Mouse (Mus musculus) kidney, postnatal 10 days (tissue): ENCODE results near the gene Clint1.

Source experiments
- DNase-seq: peaks from one replicate; pipeline ENCODE4 v3.0.0; 2021; ENCODE audit warnings: mixed read lengths

The Clint1 gene

DNA sequence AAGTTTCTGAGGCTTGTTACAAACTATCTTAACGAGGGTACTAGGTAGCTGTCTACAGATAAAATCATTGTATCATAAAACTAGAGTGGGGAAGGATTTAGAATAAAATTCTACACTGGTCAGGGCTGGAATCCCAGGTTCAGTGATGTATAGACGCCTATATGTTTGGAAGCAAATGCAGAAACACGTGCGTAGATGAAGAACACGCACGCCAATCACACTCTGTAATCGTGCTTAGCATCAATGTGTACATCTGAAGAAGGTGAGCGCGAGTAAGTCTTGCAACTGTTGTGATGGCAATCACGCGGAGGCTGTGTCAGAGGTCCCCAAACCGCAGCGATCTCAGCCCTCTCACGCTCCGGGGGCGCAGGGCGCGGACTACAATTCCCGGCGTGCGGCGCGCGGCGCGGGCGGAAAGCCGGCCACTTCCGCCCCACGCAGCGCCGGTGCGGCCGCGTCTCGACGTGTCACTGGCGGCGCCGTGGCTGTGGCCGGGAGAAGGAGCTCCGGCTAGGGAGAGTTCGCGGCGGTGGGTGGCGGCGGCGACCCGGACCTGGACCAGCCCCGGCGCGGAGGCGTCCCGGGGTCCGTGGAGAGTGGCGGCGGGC, at the start of gene Clint1:
TSS of gene Clint1 (plus strand) at position 536 of the 608 bp plus-strand sequence.
- peak; percentile 92 for DNase-seq

DNA sequence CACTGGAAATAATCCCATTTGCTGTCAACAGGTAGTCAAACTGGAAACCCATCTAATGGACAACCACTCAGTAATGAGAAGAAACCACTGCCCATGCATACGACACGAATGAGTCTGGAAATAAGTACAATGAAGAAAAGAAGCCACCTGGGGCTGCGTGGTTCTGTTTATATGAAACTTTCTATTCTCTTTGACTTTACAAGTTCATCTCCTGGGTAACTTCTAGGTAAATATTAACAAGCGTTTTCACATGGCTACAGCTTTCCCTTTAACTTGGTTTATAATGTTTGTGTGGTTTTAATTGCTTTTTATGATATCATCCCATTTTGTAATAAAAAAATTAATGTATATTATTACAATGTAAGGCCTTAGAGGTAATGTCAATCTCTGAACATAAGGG, 47.8 kb upstream of the Clint1 start:
- no peak for DNase-seq

DNA sequence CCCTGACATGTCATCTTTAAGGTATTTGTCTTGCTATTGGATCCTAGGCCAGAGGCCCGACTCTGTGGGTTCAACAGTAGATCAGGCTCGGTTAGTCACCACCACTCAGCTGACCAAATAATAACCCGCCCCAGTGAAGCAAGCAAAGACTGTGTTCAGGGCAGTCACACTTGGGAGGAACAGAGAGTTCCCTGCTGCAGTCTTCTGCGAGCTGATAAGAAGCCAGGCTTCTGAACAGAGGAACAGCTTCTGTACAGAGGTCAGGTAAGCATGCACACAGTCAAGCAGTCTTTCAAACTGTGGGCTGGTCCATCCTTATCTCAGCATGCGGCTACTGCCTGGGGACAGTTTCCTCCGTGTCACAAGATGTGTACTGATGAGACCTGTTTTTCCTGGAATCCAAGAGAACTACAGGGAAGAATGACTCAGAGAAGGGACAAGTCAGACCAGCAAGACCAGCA, 46.5 kb upstream of the Clint1 start:
- DNase-seq, result no peak

DNA sequence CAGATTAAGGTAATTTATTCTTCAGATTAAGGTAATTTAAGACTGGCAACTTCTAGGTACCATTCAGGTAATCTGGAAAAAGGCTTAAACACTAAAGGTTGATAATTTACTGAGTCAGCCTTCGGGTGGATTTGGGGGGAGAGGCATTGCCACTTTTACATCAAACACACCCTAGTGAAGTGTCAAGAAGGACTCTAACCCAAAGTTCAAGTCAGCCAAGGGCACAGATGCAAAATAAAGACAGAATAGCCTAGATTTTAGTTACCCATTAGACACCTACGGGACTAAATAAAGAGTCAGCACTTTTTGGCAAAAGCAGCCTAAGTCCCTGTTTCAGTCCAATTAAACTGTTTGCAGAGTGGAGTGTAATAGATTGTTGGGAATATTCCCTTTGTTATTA, 46.0 kb upstream of the Clint1 start:
- DNase-seq, result no peak

DNA sequence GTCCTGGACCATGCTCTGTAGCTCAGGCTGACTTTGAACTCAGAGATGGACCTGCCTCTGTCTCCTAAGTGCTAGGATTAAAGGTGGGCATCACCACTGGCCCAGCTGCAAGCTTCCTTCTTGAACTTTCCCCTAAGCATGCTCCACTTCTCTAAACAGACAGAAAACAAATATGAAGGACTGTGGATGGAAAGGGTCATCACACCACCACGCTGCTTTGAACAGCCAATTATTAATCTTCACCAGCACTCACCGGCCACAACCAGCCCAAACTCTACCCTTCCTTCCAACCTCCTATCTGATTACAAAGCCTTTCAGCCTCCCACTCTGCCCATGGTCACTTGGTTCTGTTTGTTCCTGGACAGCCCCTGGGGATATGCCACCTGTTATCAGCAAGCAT, 45.6 kb upstream of the Clint1 start:
- peak; percentile 27 for DNase-seq

DNA sequence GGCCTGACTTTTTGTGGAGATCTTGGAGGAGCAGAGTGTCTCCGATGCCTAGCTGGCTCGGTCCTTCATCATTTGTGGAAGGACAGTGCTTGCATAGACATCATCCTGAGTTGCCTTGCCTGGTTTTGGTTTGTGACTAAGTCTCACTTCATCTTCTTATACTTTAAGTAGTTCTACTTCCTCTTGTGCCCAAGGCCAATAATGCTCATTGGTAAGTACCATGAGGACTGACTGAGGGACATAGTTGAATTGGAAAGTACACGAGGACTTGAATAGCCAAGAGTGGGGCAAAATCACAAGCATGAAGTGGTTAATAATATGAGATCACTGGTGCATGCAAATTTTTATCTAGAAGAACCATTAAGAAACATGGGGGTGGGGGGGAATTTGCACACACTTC, 45.0 kb upstream of the Clint1 start:
- DNase-seq, result no peak

- no peak for DNase-seq
Measured at GRCm38 (mm10) chr11:45807820-45808219, 44.0 kb upstream of the Clint1 start.

DNA sequence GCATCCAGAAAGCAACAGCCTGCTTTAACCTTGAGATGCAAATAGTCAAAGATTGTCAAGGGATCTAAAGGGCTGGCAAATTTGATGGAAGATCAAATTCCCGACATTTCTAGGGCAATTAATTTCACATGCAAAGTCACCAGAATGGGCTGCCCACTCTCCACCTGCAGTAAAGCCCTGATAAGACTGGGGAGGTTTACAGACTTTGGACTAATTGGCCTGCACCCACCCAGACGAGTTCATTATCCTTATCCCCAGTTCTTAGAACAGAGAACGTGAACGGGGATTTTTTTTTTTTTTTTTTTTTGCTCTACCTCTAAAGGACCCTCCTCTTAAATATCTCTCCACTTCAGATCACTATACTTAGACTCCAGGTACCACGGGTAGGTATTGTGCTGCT, 42.4 kb upstream of the Clint1 start:
- no peak for DNase-seq

DNA sequence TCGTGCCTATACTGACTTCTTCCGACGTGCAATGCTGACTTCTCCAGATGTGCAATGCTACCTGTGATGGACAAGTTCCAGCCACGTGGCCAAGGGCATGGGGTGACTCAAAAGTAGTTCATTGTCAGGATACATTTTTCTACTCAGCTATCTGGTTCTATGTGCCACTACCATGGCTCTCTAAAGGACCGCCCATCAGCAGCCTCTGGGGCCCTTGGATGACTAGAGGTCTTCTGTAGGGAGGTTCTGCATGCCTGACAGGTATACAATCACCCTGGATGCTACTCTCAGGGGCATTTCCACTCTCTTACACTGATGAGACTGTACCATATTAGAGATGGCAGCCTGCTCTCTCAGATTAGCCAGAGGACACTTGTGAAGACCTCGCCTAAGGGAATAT, 41.8 kb upstream of the Clint1 start:
- DNase-seq, result no peak

DNA sequence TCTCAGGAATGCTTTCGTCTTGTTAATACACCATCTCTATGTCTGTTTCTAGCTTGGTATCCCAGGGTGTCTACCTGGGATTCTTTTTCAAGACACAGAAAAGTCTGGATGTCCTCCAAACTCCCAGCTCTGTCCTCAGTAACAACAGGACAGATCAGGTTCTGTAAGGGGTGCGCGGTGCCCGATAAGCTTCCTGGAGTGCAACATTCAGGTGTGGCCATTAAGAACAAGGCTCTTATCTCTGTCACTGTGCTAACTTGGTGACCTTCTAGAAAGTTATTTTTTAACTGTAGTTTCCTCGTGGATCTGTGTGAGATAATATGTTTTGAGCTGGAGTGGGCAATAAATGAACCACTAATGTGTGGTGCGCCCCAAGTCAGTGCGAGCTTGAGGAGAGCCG, 41.0 kb upstream of the Clint1 start:
- no peak for DNase-seq

GRCm38 (mm10) chr11:45815603-45816002, 36.2 kb upstream of the Clint1 start:
- no peak for DNase-seq

GRCm38 (mm10) chr11:45816712-45817111, 35.1 kb upstream of the Clint1 start:
- no peak for DNase-seq

DNA sequence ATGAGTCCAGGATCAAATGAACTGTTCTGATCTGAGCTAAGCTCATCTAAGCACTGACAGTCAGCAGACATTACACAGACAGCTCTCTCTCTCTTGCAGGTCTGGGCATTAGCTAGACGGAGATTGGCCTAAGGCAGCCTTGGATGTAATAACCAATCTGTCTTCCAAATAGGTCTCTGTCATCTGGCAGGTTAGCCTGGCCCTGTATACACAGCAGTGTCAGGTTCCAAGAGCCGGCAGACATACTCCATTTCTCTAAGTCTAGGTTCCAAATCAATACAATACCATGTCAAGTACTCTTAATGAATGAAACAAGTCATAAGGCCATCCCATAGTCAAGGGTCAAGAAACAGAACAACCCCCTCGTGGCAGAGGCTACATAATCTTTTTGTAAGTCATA, 33.9 kb upstream of the Clint1 start:
- DNase-seq, result no peak

DNA sequence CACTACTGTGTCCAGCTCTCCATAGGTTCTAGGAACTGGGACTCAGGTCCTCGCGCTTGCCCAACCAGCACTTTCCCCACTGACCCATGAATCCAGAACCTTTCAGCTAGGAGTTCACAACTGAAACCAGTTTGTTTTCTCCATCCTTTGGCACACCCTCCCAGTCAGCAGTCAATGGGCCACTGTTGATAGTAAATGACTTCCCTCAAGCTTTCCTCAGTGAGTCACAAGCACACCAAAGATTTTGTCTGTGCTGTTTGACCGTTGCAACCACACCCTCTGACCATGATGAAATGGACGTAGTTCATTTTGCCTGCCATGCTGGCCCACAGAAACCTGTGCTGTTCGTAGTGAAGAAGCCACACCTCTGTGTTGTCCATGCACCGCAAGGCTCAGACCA, 30.9 kb upstream of the Clint1 start:
- no peak for DNase-seq

- peak; percentile 37 for DNase-seq
Measured at GRCm38 (mm10) chr11:45830112-45830511, 21.7 kb upstream of the Clint1 start.

DNA sequence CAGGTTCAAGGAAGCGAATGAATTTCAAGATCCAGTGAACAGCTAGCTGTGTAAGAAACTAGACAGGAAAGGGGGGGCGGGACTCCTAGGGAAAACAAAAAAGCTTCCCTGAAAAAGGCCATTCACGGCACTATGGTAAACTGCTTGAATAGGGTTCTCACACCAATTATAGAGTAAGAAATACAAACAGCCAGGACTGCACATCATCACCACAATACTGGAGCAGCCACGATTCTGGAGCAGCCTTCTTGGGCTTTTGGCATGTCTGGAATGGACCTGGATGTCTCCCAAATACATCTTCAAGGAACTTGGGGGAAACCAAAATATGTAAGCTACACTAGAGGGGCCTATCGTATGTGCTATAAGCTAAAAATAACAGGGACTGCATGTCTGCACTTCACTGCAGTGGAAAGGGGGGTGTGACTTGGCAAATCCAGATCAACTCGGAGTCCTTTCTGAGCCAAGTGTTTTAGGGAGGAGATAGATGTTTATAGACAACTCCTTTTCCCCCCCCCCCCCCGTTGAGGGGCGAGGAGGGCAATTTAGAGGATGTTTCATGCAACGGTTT, 21.0 kb upstream of the Clint1 start:
- DNase-seq, result no peak

- DNase-seq, result no peak
Measured at GRCm38 (mm10) chr11:45831476-45832143, 20.2 kb upstream of the Clint1 start.

DNA sequence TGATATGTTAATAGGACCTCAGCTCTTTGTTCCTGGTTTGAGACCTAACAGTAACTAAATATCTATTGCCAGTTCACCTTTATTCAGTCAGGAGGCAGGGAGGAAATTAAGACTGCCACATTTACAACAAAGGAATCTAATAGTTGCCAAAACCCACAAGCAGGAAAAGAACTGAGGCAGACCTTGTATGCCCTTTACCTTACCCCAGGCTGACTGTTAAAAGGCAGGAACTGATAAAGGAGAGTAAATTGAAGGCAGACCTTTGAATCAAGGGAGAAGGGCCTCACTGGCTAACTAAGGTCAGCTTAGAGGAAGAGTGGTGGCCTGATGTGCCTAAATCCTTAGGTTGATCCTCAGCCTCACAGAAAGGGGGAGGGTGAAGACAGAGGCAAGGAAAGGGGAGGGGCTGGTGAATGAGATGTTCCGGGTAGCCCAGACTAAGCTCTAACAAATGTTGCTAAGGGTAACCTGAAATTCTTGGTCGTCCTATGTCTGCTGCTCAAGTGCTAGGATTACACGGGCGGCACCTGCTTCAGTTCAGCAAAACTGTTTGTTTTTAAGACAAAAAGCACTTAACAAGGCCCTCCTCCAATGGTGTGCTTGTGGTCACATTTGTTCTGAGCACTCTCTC, 16.1 kb upstream of the Clint1 start:
- DNase-seq, result no peak

GRCm38 (mm10) chr11:45837257-45837817, 14.5 kb upstream of the Clint1 start:
- peak; percentile 28 for DNase-seq

- DNase-seq, result peak; percentile 63
Measured at GRCm38 (mm10) chr11:45838450-45838849, 13.4 kb upstream of the Clint1 start.

DNA sequence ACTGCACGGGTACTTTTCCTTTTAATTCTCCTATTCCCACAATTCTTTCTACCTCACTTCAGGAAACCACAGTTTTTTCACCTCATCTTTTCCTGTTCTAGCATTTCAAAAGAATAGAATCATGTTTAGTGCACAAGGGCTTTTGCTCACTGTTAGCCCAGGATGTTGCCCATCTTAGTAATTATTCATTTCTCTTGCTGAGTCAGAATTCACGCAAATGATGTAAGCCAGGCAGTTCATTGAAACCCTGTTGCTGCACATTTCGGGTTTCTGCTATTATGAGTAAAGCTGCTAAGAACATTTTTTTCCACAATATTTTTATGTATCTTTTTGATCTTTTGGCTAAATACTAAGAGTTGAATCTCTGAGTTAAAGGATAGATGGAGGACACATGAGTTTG, 11.5 kb upstream of the Clint1 start:
- DNase-seq, result no peak

- DNase-seq, result no peak
Measured at GRCm38 (mm10) chr11:45846008-45846407, 5.8 kb upstream of the Clint1 start.

DNA sequence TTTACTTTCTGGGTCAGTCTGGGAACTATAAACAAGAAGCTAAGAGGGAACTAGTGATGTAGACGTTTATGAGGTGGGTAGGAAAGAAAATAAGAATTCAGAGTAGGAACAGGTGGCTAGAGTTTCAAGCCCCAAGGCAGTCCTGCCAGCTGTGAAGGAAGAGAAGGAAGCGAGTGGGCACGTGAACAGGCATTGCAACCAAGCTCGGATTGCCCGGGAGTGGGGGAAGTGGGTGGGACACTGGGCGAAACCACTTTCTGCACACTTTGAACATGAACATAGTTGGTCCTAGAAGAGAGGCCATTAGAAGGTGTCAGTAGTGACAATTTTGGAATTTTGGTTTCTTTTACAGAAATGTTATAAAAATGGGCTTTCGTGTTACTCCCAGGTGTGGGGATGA, 4.3 kb upstream of the Clint1 start:
- DNase-seq, result no peak

- DNase-seq, result no peak
Measured at GRCm38 (mm10) chr11:45848253-45848652, 3.6 kb upstream of the Clint1 start.
